Mouse (Mus musculus): Measurements from ENCODE around the gene Ksr1. TPM values are rescaled to one million over a fixed set of nuclear protein-coding genes. Genes with fewer than 3 reads are reported as not detected.

Gene Ksr1
- polyA plus RNA-seq (2014; fragmentation: Nextera tagmentation; extraction: Ambion mirVana): 4.8 and 5.7 TPM in 2 replicates

- ATAC-seq (ENCODE audit: insufficient read depth, low FRiP score, low TSS enrichment) (peak; percentile 93), DNase-seq (ENCODE audit: low spot score) (peak; percentile 97)
- H3K36me3 ChIP-seq (ENCODE audit: control insufficient read depth, insufficient read depth, low read length): no peaks in the 10 kb centered on the region
- peak within 1 kb of the TSS; percentile 82 for H3K4me2 ChIP-seq (ENCODE audit: low read depth)
- WGBS: under 1% methylated on average over 38 of the region's 42 CpGs
- H3K27me3 ChIP-seq (ENCODE audit: control insufficient read depth, insufficient read depth, low read length): no peaks in the 10 kb centered on the region
- H3K27ac ChIP-seq (ENCODE audit: low read depth, low read length): peak within 1 kb of the TSS; percentile 79
- peak within 1 kb of the TSS; percentile 80 for H3K4me3 ChIP-seq (ENCODE audit: low read depth, low read length)
- H3K4me1 ChIP-seq (ENCODE audit: control insufficient read depth, insufficient read depth, low read length): 0 out of 2 replicates have a peak, but pooled peaks cover 2% of the 10 kb centered on the region
- H3K9me3 ChIP-seq (ENCODE audit: control insufficient read depth, low read length): no peaks in the 10 kb centered on the region
- peak within 1 kb of the TSS; percentile 91 for H3K9ac ChIP-seq (ENCODE audit: low read length)
Measured at GRCm38 (mm10) chr11:79146331-79146767, at the start of gene Ksr1. Ksr1 (minus strand) TSS chr11:79146407.

- no peak for DNase-seq (ENCODE audit: low spot score)
- Histone ChIP-seq H3K9ac (ENCODE audit: low read length) (no peak overlapping the region), H3K4me3 (ENCODE audit: low read depth, low read length) (no peak overlapping the region), H3K4me2 (ENCODE audit: low read depth) (no peak overlapping the region), H3K4me1 (ENCODE audit: control insufficient read depth, insufficient read depth, low read length) (no peaks in the 10 kb centered on the region), H3K27me3 (ENCODE audit: control insufficient read depth, insufficient read depth, low read length) (no peaks in the 10 kb centered on the region), H3K36me3 (ENCODE audit: control insufficient read depth, insufficient read depth, low read length) (no peaks in the 10 kb centered on the region), H3K27ac (ENCODE audit: low read depth, low read length) (no peak overlapping the region), H3K9me3 (ENCODE audit: control insufficient read depth, low read length) (no peaks in the 10 kb centered on the region)
- ATAC-seq (ENCODE audit: insufficient read depth, low FRiP score, low TSS enrichment): no peak
- WGBS: 85% methylated on average over 1 of the region's 1 CpGs
Measured at GRCm38 (mm10) chr11:79192176-79192575, 46.0 kb upstream of the Ksr1 start.

GRCm38 (mm10) chr11:79191214-79191613 is 45.0 kb upstream of the Ksr1 start:
- DNase-seq (ENCODE audit: low spot score) (no peak), ATAC-seq (ENCODE audit: insufficient read depth, low FRiP score, low TSS enrichment) (no peak)
- no peaks in the 10 kb centered on the region for H3K36me3 ChIP-seq (ENCODE audit: control insufficient read depth, insufficient read depth, low read length)
- no peak overlapping the region for H3K27ac ChIP-seq (ENCODE audit: low read depth, low read length)
- no peak overlapping the region for H3K9ac ChIP-seq (ENCODE audit: low read length)
- H3K4me3 ChIP-seq (ENCODE audit: low read depth, low read length): no peak overlapping the region
- no peaks in the 10 kb centered on the region for H3K9me3 ChIP-seq (ENCODE audit: control insufficient read depth, low read length)
- WGBS: 90% methylated on average over 4 of the region's 4 CpGs
- no peaks in the 10 kb centered on the region for H3K4me1 ChIP-seq (ENCODE audit: control insufficient read depth, insufficient read depth, low read length)
- H3K27me3 ChIP-seq (ENCODE audit: control insufficient read depth, insufficient read depth, low read length): no peaks in the 10 kb centered on the region
- no peak overlapping the region for H3K4me2 ChIP-seq (ENCODE audit: low read depth)

GRCm38 (mm10) chr11:79190257-79190656 is 44.0 kb upstream of the Ksr1 start:
- H3K27me3 ChIP-seq (ENCODE audit: control insufficient read depth, insufficient read depth, low read length): no peaks in the 10 kb centered on the region
- ATAC-seq (ENCODE audit: insufficient read depth, low FRiP score, low TSS enrichment): no peak
- DNase-seq (ENCODE audit: low spot score): no peak
- H3K4me3 ChIP-seq (ENCODE audit: low read depth, low read length): no peak overlapping the region
- no peak overlapping the region for H3K4me2 ChIP-seq (ENCODE audit: low read depth)
- no peak overlapping the region for H3K27ac ChIP-seq (ENCODE audit: low read depth, low read length)
- H3K36me3 ChIP-seq (ENCODE audit: control insufficient read depth, insufficient read depth, low read length): no peaks in the 10 kb centered on the region
- no peak overlapping the region for H3K9ac ChIP-seq (ENCODE audit: low read length)
- H3K4me1 ChIP-seq (ENCODE audit: control insufficient read depth, insufficient read depth, low read length): no peaks in the 10 kb centered on the region
- WGBS: 84% methylated on average over 2 of the region's 2 CpGs
- no peaks in the 10 kb centered on the region for H3K9me3 ChIP-seq (ENCODE audit: control insufficient read depth, low read length)

GRCm38 (mm10) chr11:79188176-79188575 is 42.0 kb upstream of the Ksr1 start:
- no peaks in the 10 kb centered on the region for H3K4me1 ChIP-seq (ENCODE audit: control insufficient read depth, insufficient read depth, low read length)
- ATAC-seq (ENCODE audit: insufficient read depth, low FRiP score, low TSS enrichment) (no peak), DNase-seq (ENCODE audit: low spot score) (no peak)
- H3K9me3 ChIP-seq (ENCODE audit: control insufficient read depth, low read length): no peaks in the 10 kb centered on the region
- H3K27me3 ChIP-seq (ENCODE audit: control insufficient read depth, insufficient read depth, low read length): no peaks in the 10 kb centered on the region
- no peaks in the 10 kb centered on the region for H3K36me3 ChIP-seq (ENCODE audit: control insufficient read depth, insufficient read depth, low read length)
- H3K4me2 ChIP-seq (ENCODE audit: low read depth): no peak overlapping the region
- 93% methylated on average over 6 of the region's 6 CpGs for WGBS
- H3K4me3 ChIP-seq (ENCODE audit: low read depth, low read length): no peak overlapping the region
- no peak overlapping the region for H3K9ac ChIP-seq (ENCODE audit: low read length)
- H3K27ac ChIP-seq (ENCODE audit: low read depth, low read length): no peak overlapping the region

- no peak overlapping the region for H3K4me3 ChIP-seq (ENCODE audit: low read depth, low read length)
- no peak overlapping the region for H3K27ac ChIP-seq (ENCODE audit: low read depth, low read length)
- H3K36me3 ChIP-seq (ENCODE audit: control insufficient read depth, insufficient read depth, low read length): no peaks in the 10 kb centered on the region
- no peak overlapping the region for H3K4me2 ChIP-seq (ENCODE audit: low read depth)
- no peaks in the 10 kb centered on the region for H3K4me1 ChIP-seq (ENCODE audit: control insufficient read depth, insufficient read depth, low read length)
- no peaks in the 10 kb centered on the region for H3K27me3 ChIP-seq (ENCODE audit: control insufficient read depth, insufficient read depth, low read length)
- H3K9ac ChIP-seq (ENCODE audit: low read length): no peak overlapping the region
- WGBS: 72% methylated on average over 4 of the region's 4 CpGs
- ATAC-seq (ENCODE audit: insufficient read depth, low FRiP score, low TSS enrichment) (no peak), DNase-seq (ENCODE audit: low spot score) (no peak)
- H3K9me3 ChIP-seq (ENCODE audit: control insufficient read depth, low read length): no peaks in the 10 kb centered on the region
Measured at GRCm38 (mm10) chr11:79187291-79187690, 41.1 kb upstream of the Ksr1 start.

- H3K9ac ChIP-seq (ENCODE audit: low read length): no peak overlapping the region
- no peaks in the 10 kb centered on the region for H3K36me3 ChIP-seq (ENCODE audit: control insufficient read depth, insufficient read depth, low read length)
- ATAC-seq (ENCODE audit: insufficient read depth, low FRiP score, low TSS enrichment): no peak
- no peaks in the 10 kb centered on the region for H3K9me3 ChIP-seq (ENCODE audit: control insufficient read depth, low read length)
- no peak overlapping the region for H3K4me2 ChIP-seq (ENCODE audit: low read depth)
- no peak overlapping the region for H3K27ac ChIP-seq (ENCODE audit: low read depth, low read length)
- H3K27me3 ChIP-seq (ENCODE audit: control insufficient read depth, insufficient read depth, low read length): no peaks in the 10 kb centered on the region
- no peak for DNase-seq (ENCODE audit: low spot score)
- 86% methylated on average over 6 of the region's 6 CpGs for WGBS
- no peaks in the 10 kb centered on the region for H3K4me1 ChIP-seq (ENCODE audit: control insufficient read depth, insufficient read depth, low read length)
- H3K4me3 ChIP-seq (ENCODE audit: low read depth, low read length): no peak overlapping the region
Measured at GRCm38 (mm10) chr11:79185683-79186082, 39.5 kb upstream of the Ksr1 start.

- DNase-seq (ENCODE audit: low spot score): no peak
- 88% methylated on average over 3 of the region's 3 CpGs for WGBS
Measured at GRCm38 (mm10) chr11:79184126-79184888, 38.1 kb upstream of the Ksr1 start.

GRCm38 (mm10) chr11:79183400-79183799 is 37.2 kb upstream of the Ksr1 start:
- ATAC-seq (ENCODE audit: insufficient read depth, low FRiP score, low TSS enrichment): no peak
- Histone ChIP-seq H3K4me3 (ENCODE audit: low read depth, low read length) (no peak overlapping the region), H3K36me3 (ENCODE audit: control insufficient read depth, insufficient read depth, low read length) (no peaks in the 10 kb centered on the region), H3K4me2 (ENCODE audit: low read depth) (no peak overlapping the region), H3K9ac (ENCODE audit: low read length) (no peak overlapping the region), H3K4me1 (ENCODE audit: control insufficient read depth, insufficient read depth, low read length) (no peaks in the 10 kb centered on the region), H3K9me3 (ENCODE audit: control insufficient read depth, low read length) (no peaks in the 10 kb centered on the region), H3K27ac (ENCODE audit: low read depth, low read length) (no peak overlapping the region), H3K27me3 (ENCODE audit: control insufficient read depth, insufficient read depth, low read length) (no peaks in the 10 kb centered on the region)
- 92% methylated on average over 6 of the region's 6 CpGs for WGBS
- DNase-seq (ENCODE audit: low spot score): no peak

More at GRCm38 (mm10) chr11:79184126-79184888, 38.1 kb upstream of the Ksr1 start:
- Histone ChIP-seq H3K4me3 (ENCODE audit: low read depth, low read length) (no peak overlapping the region), H3K9ac (ENCODE audit: low read length) (no peak overlapping the region), H3K27ac (ENCODE audit: low read depth, low read length) (no peak overlapping the region), H3K27me3 (ENCODE audit: control insufficient read depth, insufficient read depth, low read length) (no peaks in the 10 kb centered on the region), H3K4me1 (ENCODE audit: control insufficient read depth, insufficient read depth, low read length) (no peaks in the 10 kb centered on the region), H3K4me2 (ENCODE audit: low read depth) (no peak overlapping the region), H3K36me3 (ENCODE audit: control insufficient read depth, insufficient read depth, low read length) (no peaks in the 10 kb centered on the region), H3K9me3 (ENCODE audit: control insufficient read depth, low read length) (no peaks in the 10 kb centered on the region)
- no peak for ATAC-seq (ENCODE audit: insufficient read depth, low FRiP score, low TSS enrichment)

All from neural tube, embryonic 11.5 days (tissue).